32 mouse cellular contexts compared by ENCODE assay signal in the genomic region with DNA sequence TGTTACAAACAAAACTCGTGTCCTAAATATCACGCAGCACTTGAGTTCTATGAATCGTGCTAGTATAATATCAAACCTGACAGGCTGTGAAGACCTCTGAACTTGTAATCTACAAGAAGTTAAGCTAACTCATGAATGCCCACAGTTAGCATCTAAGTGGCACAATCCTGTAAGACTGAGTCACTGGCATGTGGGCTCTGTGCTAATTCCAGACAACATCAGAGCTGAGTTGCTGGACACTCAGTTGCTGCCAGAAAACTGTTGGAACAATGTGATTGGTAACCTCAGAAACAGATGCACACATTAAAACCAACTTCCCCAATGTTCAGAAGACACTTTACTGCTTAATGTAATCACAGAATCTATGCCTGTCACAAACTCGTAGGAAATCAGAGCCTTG. TPM values are rescaled to one million over a fixed set of nuclear protein-coding genes. Genes with fewer than 3 reads are reported as not detected.
DNase-seq lines count a peak whose midpoint lies in the region; TF ChIP-seq lines count a peak whose summit lies in the region.
"Had no signal": no experiment of that assay in that cellular context is flagged by ENCODE, and none has a peak within 500 bp of the region (broad histone marks: within the 10 kb centered on the region; RNA-seq: fewer than 3 reads in every experiment).

No protein-coding gene starts in this region.

- peaks cover 8% of the 10 kb centered on the region for H3K4me1 ChIP-seq in embryonic fibroblast, embryonic 13.5 days (ENCODE audit: control insufficient read depth, insufficient read depth, low read length)
- H3K4me1 ChIP-seq: embryonic facial prominence, embryonic 10.5 days; embryonic facial prominence, embryonic 15.5 days; hindbrain, embryonic 10.5 days; limb, embryonic 13.5 days; midbrain, embryonic 10.5 days; neural tube, embryonic 12.5 days had no signal

- TF ChIP-seq CTCF in embryonic fibroblast, embryonic 13.5 days (IDR thresholded peaks at IDR 0.05; ENCODE audit: borderline replicate concordance, insufficient read depth, low read length), result no peak

- H3ac ChIP-seq in myocyte (ENCODE audit: control insufficient read depth, insufficient read length), result no peak overlapping the region

- intact Hi-C loops in left cerebral cortex, postnatal 10 days (cut with DNase I), result no loop called here

- no peak overlapping the region for H3K4me3 ChIP-seq in embryonic fibroblast, embryonic 13.5 days (ENCODE audit: insufficient read depth, low read length)
- no peak overlapping the region for H3K4me3 ChIP-seq in myocyte
- H3K4me3 ChIP-seq: embryonic facial prominence, embryonic 10.5 days; embryonic facial prominence, embryonic 15.5 days; heart, adult 2 months; heart, embryonic 12.5 days; hindbrain, embryonic 10.5 days; hindbrain, embryonic 15.5 days; limb, embryonic 13.5 days; midbrain, embryonic 10.5 days; midbrain, embryonic 15.5 days; neural tube, embryonic 12.5 days had no signal

- peaks cover 80% of the 10 kb centered on the region for H3K79me2 ChIP-seq in myocyte (ENCODE audit: control insufficient read depth, insufficient read depth)

- TF ChIP-seq POLR2A in embryonic fibroblast, embryonic 13.5 days (IDR thresholded peaks at IDR 0.05; ENCODE audit: low read depth, low read length), result no peak
- no peak for TF ChIP-seq POLR2A in myocyte (IDR thresholded peaks at IDR 0.05; ENCODE audit: insufficient read length, low read depth)

- DNase-seq in 3T3-L1 (ENCODE audit: low read depth, low spot score), result peak; percentile 82
- DNase-seq in NIH3T3 (ENCODE audit: low read depth), result peak; percentile 77
- no peak for DNase-seq in spleen, postnatal 4 days (ENCODE audit: low spot score in 2 of 2)
- no peak for DNase-seq in left cerebral cortex, postnatal 10 days (ENCODE audit: extremely low spot score in 1 of 2, low spot score in 2 of 2)
- no peak for DNase-seq in cerebellum, adult 9-10 months
- DNase-seq: adrenal gland, adult 8-10 months; cerebellum, adult 11-12 months; cerebellum, postnatal 10 days; gastrocnemius, postnatal 36 days; heart, adult 2 months; kidney, adult 11 months; kidney, postnatal 14 days; layer of hippocampus, adult 9-11 months; lung, postnatal 4 days; right cerebral cortex, adult 18-20 months; spleen, adult 18-20 months; thymus, adult 18-20 months; thymus, postnatal 36 days had no signal

- H3K4me2 ChIP-seq in myocyte (ENCODE audit: low read depth), result peak overlapping the region; percentile 39
- H3K4me2 ChIP-seq: embryonic facial prominence, embryonic 15.5 days; heart, embryonic 12.5 days; hindbrain, embryonic 15.5 days; limb, embryonic 13.5 days; liver, embryonic 11.5 days; midbrain, embryonic 15.5 days; neural tube, embryonic 12.5 days had no signal

- peak overlapping the region; percentile 64; the same call in 1 of the 2 replicates for H3K27ac ChIP-seq in embryonic fibroblast, embryonic 13.5 days (ENCODE audit: insufficient read depth, low read length)
- H3K27ac ChIP-seq: embryonic facial prominence, embryonic 10.5 days; embryonic facial prominence, embryonic 15.5 days; heart, adult 2 months; hindbrain, embryonic 10.5 days; hindbrain, embryonic 15.5 days; limb, embryonic 13.5 days; midbrain, embryonic 10.5 days; midbrain, embryonic 15.5 days; neural tube, embryonic 12.5 days; stomach, postnatal 0 days had no signal

- no peaks in the 10 kb centered on the region for H3K36me3 ChIP-seq in myocyte (ENCODE audit: control insufficient read depth, insufficient read depth)
- H3K36me3 ChIP-seq: embryonic facial prominence, embryonic 15.5 days; hindbrain, embryonic 10.5 days; hindbrain, embryonic 15.5 days; midbrain, embryonic 10.5 days; midbrain, embryonic 15.5 days; neural tube, embryonic 12.5 days had no signal

- H3K27me3 ChIP-seq in myocyte (ENCODE audit: control insufficient read depth, insufficient read depth, insufficient read length), result no peaks in the 10 kb centered on the region
- H3K27me3 ChIP-seq: CH12.LX; embryonic facial prominence, embryonic 15.5 days; heart, embryonic 12.5 days; hindbrain, embryonic 15.5 days; limb, embryonic 13.5 days; midbrain, embryonic 15.5 days; neural tube, embryonic 12.5 days had no signal

TF ChIP-seq in myocyte, 11 proteins besides CTCF, POLR2A, EP300 and RAD21:
- TF ChIP-seq E2F4 (IDR thresholded peaks at IDR 0.05; ENCODE audit: insufficient read depth) (no peak), CEBPB (IDR thresholded peaks at IDR 0.05; ENCODE audit: insufficient read depth, poor library complexity, severe bottlenecking) (no peak), MYOG (IDR thresholded peaks at IDR 0.05; ENCODE audit: control insufficient read depth in 1 of 3, insufficient read depth in 1 of 3, insufficient read length in 2 of 3, low read depth in 2 of 3) (peak in 2 of 3 experiments; percentile 11 to 25), MYOD1 (IDR thresholded peaks at IDR 0.05; ENCODE audit: control insufficient read depth in 1 of 3, insufficient read length in 2 of 3, low read depth in 2 of 3) (peak in 2 of 3 experiments; percentile 13 to 33), TCF3 (IDR thresholded peaks at IDR 0.05; ENCODE audit: insufficient read length, low read depth) (no peak), TCF12 (IDR thresholded peaks at IDR 0.05; ENCODE audit: insufficient read depth, poor library complexity, severe bottlenecking) (no peak), SRF (IDR thresholded peaks at IDR 0.05; ENCODE audit: control insufficient read depth, insufficient read length, low read depth) (no peak), USF1 (IDR thresholded peaks at IDR 0.05; ENCODE audit: low read depth) (no peak), POLR2AphosphoS2 (IDR thresholded peaks at IDR 0.05; ENCODE audit: insufficient read length, low read depth) (no peak)

RNA-seq across cellular contexts. Expression of a gene that starts 7.8 kb away (rescaled TPM):
- 7.1 and 7.9 TPM in 2 replicates for polyA plus RNA-seq in embryonic fibroblast, embryonic 13.5 days (2011; ENCODE audit: insufficient read length, low read depth, missing spikeins)
- polyA plus RNA-seq in myocyte (2012; fragmentation: generic; extraction: Trizol), result 5.2 TPM
- 10 to 100 TPM in 1 of 2 experiments, 1 to 10 TPM in 1; 9.0 to 10.6 TPM for total RNA-seq in left cerebral cortex, postnatal 10 days (2021)

RNA-seq across cellular contexts. Expression of a gene that starts 8.2 kb away (rescaled TPM):
- polyA plus RNA-seq in embryonic fibroblast, embryonic 13.5 days (2011; ENCODE audit: insufficient read length, low read depth, missing spikeins), result 31.2 and 31.8 TPM in 2 replicates
- polyA plus RNA-seq in myocyte (2012; fragmentation: generic; extraction: Trizol), result 8.8 TPM
- total RNA-seq in left cerebral cortex, postnatal 10 days (2021), result 10 to 100 TPM; 19.5 to 26.5 TPM

Comparison
In these comparisons a context has a peak if more than half of its experiments do, and no peak if none do; other contexts are left out.
1. DNase-seq: peak in 3T3-L1 (single experiment) and NIH3T3 (single experiment); none in spleen, postnatal 4 days (0 of 2), left cerebral cortex, postnatal 10 days (0 of 2) and cerebellum, adult 9-10 months (single experiment).